Mouse (Mus musculus) myocyte (in vitro differentiated cells): ENCODE data around the gene Sprr2a2.
"Not testable (repeated sequence)": the region's sequence is repeated elsewhere in the genome, so short reads cannot be mapped to it uniquely, and the experiment has no call there.

Experiments
- E2F4 ChIP-seq: IDR thresholded peaks from one replicate; pipeline ENCODE4 v1.6.1; 2011; ENCODE audit warnings: mild to moderate bottlenecking, control low read depth, moderate library complexity; ENCODE audit not compliant: insufficient read depth
- MAX ChIP-seq: IDR thresholded peaks from one replicate; pipeline ENCODE4 v1.6.1; 2011; ENCODE audit warnings: low read depth, mild to moderate bottlenecking, control low read depth
- MYOD1 ChIP-seq, 3 experiments: IDR thresholded peaks; one replicate each; pipeline ENCODE4 v1.6.1; 2011; ENCODE audit warnings: control low read depth in 2 of 3, low read depth in 2 of 3, mild to moderate bottlenecking in 2 of 3, moderate library complexity in 1 of 3; ENCODE audit not compliant: insufficient read length in 2 of 3, control insufficient read depth in 1 of 3
- MYOG ChIP-seq, 3 experiments: IDR thresholded peaks; one replicate each; pipeline ENCODE4 v1.6.1; 2011; ENCODE audit warnings: control low read depth in 2 of 3, low read depth in 2 of 3, mild to moderate bottlenecking in 2 of 3; ENCODE audit not compliant: insufficient read length in 2 of 3, control insufficient read depth in 1 of 3, insufficient read depth in 1 of 3
- POLR2A ChIP-seq: IDR thresholded peaks from one replicate; pipeline ENCODE4 v1.6.1; 2011; ENCODE audit warnings: low read depth, mild to moderate bottlenecking, control low read depth, moderate library complexity; ENCODE audit not compliant: insufficient read length
- POLR2AphosphoS2 ChIP-seq: IDR thresholded peaks from one replicate; pipeline ENCODE4 v1.6.1; 2011; ENCODE audit warnings: low read depth, control low read depth; ENCODE audit not compliant: insufficient read length
- REST ChIP-seq: IDR thresholded peaks from one replicate; pipeline ENCODE4 v1.6.1; 2011; ENCODE audit warnings: mild to moderate bottlenecking, control low read depth, moderate library complexity; ENCODE audit not compliant: insufficient read depth, insufficient read length
- SRF ChIP-seq: IDR thresholded peaks from one replicate; pipeline ENCODE4 v1.6.1; 2011; ENCODE audit warnings: low read depth; ENCODE audit not compliant: control insufficient read depth, insufficient read length
- TCF12 ChIP-seq: IDR thresholded peaks from one replicate; pipeline ENCODE4 v1.6.1; 2011; ENCODE audit warnings: mild to moderate bottlenecking, control low read depth; ENCODE audit not compliant: poor library complexity, insufficient read depth, severe bottlenecking
- TCF3 ChIP-seq: IDR thresholded peaks from one replicate; pipeline ENCODE4 v1.6.1; 2011; ENCODE audit warnings: low read depth, control low read depth; ENCODE audit not compliant: insufficient read length
- USF1 ChIP-seq: IDR thresholded peaks from one replicate; pipeline ENCODE4 v1.6.1; 2011; ENCODE audit warnings: low read depth, mild to moderate bottlenecking, control low read depth, moderate library complexity

- TF ChIP-seq POLR2A; REST; TCF12; MAX; MYOG (IDR thresholded peaks at IDR 0.05; ENCODE audit: control insufficient read depth in 1 of 3, insufficient read depth in 1 of 3, insufficient read length in 2 of 3, low read depth in 2 of 3); USF1; E2F4; TCF3; POLR2AphosphoS2; MYOD1 (IDR thresholded peaks at IDR 0.05; ENCODE audit: control insufficient read depth in 1 of 3, insufficient read length in 2 of 3, low read depth in 2 of 3); SRF: not testable (repeated sequence)
Measured at GRCm38 (mm10) chr3:92263462-92263861, 47.7 kb downstream of the Sprr2a2 start.
